Mouse (Mus musculus) neural tube, embryonic 13.5 days (tissue): ENCODE measurements around the gene Adk. TPM values are rescaled to one million over a fixed set of nuclear protein-coding genes. Genes with fewer than 3 reads are reported as not detected.

Experiments used
- ATAC-seq: fragments of 200-750 bp; cut with Nextera tagmentation; 2 replicates; pipeline ENCODE4 v1.8.0; 2017; ENCODE audit warnings: low read depth, mild to moderate bottlenecking, moderate TSS enrichment, moderate library complexity
- H3K27ac ChIP-seq: fragments of 300-500 bp; sonication (generic); replicated peaks from 2 replicates; pipeline ENCODE4 v1.5.1; 2015; ENCODE audit warnings: moderate library complexity, mild to moderate bottlenecking, inconsistent platforms
- H3K27me3 ChIP-seq: fragments of 300-500 bp; sonication (generic); 2 replicates; pipeline ENCODE4 v1.6.1; 2015; ENCODE audit warnings: mild to moderate bottlenecking, inconsistent platforms
- H3K36me3 ChIP-seq: fragments of 300-500 bp; sonication (generic); 2 replicates; pipeline ENCODE4 v1.6.1; 2015; ENCODE audit warnings: mild to moderate bottlenecking, inconsistent platforms
- H3K4me1 ChIP-seq: fragments of 300-500 bp; sonication (generic); replicated peaks from 2 replicates; pipeline ENCODE4 v1.6.1; 2015; ENCODE audit warnings: inconsistent platforms
- H3K4me2 ChIP-seq: fragments of 300-500 bp; sonication (generic); 2 replicates; pipeline ENCODE4 v1.6.1; 2015; ENCODE audit warnings: inconsistent platforms, mild to moderate bottlenecking, moderate library complexity
- H3K4me3 ChIP-seq: fragments of 300-500 bp; sonication (generic); 2 replicates; pipeline ENCODE4 v1.5.1; 2015; ENCODE audit warnings: mild to moderate bottlenecking, inconsistent platforms
- H3K9ac ChIP-seq: fragments of 300-500 bp; sonication (generic); 2 replicates; pipeline ENCODE4 v1.6.1; 2015; ENCODE audit warnings: moderate library complexity, mild to moderate bottlenecking, inconsistent platforms
- H3K9me3 ChIP-seq: fragments of 300-500 bp; sonication (generic); 2 replicates; pipeline ENCODE4 v1.6.1; 2016; ENCODE audit warnings: inconsistent platforms
- WGBS: fragments of 180-500 bp; shearing (Covaris S2); methylation state at CpG from one replicate; pipeline ENCODE4 v1.1.7; 2015; 5-methylcytosine and 5-hydroxymethylcytosine counted together
- polyA plus RNA-seq: library from polyadenylated mRNA; unstranded; fragments of >200 nt; fragmentation: Nextera tagmentation; extraction: Ambion mirVana; gene quantifications from 2 replicates; pipeline ENCODE4 v1.2.1, GENCODE M21; 2015

The Adk gene
- polyA plus RNA-seq, 1 experiment from 2014 or later: 39.0 TPM

GRCm38 (mm10) chr14:21110492-21110891 is 58.1 kb downstream of the Adk start:
- Histone ChIP-seq H3K36me3 (no peaks in the 10 kb centered on the region), H3K9ac (no peak overlapping the region), H3K4me2 (no peak overlapping the region), H3K27me3 (no peaks in the 10 kb centered on the region), H3K27ac (no peak overlapping the region), H3K4me3 (no peak overlapping the region), H3K4me1 (no peaks in the 10 kb centered on the region), H3K9me3 (no peaks in the 10 kb centered on the region)
- no peak for ATAC-seq
- 86% methylated on average over 4 of the region's 4 CpGs for WGBS

- H3K36me3 ChIP-seq: no peaks in the 10 kb centered on the region
- H3K9ac ChIP-seq: no peak overlapping the region
- no peaks in the 10 kb centered on the region for H3K4me1 ChIP-seq
- ATAC-seq: no peak
- no peak overlapping the region for H3K4me2 ChIP-seq
- H3K27me3 ChIP-seq: no peaks in the 10 kb centered on the region
- H3K27ac ChIP-seq: no peak overlapping the region
- no peaks in the 10 kb centered on the region for H3K9me3 ChIP-seq
- H3K4me3 ChIP-seq: no peak overlapping the region
- 80% methylated on average over 1 of the region's 1 CpGs for WGBS
These were observed 59.1 kb downstream of the Adk start for GRCm38 (mm10) chr14:21111500-21111899.

- ATAC-seq: no peak
- no peaks in the 10 kb centered on the region for H3K4me1 ChIP-seq
- H3K27me3 ChIP-seq: no peaks in the 10 kb centered on the region
- no peak overlapping the region for H3K4me3 ChIP-seq
- H3K4me2 ChIP-seq: no peak overlapping the region
- H3K36me3 ChIP-seq: no peaks in the 10 kb centered on the region
- no peak overlapping the region for H3K9ac ChIP-seq
- WGBS: 82% methylated on average over 5 of the region's 5 CpGs
- H3K27ac ChIP-seq: no peak overlapping the region
- H3K9me3 ChIP-seq: no peaks in the 10 kb centered on the region
These were observed 59.8 kb downstream of the Adk start for GRCm38 (mm10) chr14:21112174-21112573.

- Histone ChIP-seq H3K36me3 (no peaks in the 10 kb centered on the region), H3K27ac (no peak overlapping the region), H3K27me3 (no peaks in the 10 kb centered on the region), H3K9ac (no peak overlapping the region), H3K4me2 (no peak overlapping the region), H3K4me1 (no peaks in the 10 kb centered on the region), H3K9me3 (no peaks in the 10 kb centered on the region), H3K4me3 (no peak overlapping the region)
- 86% methylated on average over 6 of the region's 6 CpGs for WGBS
- ATAC-seq: no peak
These were observed 60.4 kb downstream of the Adk start for GRCm38 (mm10) chr14:21112742-21113141.

- Histone ChIP-seq H3K4me1 (no peaks in the 10 kb centered on the region), H3K4me3 (no peak overlapping the region), H3K9ac (no peak overlapping the region), H3K9me3 (no peaks in the 10 kb centered on the region), H3K4me2 (no peak overlapping the region), H3K36me3 (no peaks in the 10 kb centered on the region), H3K27ac (no peak overlapping the region), H3K27me3 (no peaks in the 10 kb centered on the region)
- no peak for ATAC-seq
These were observed 62.0 kb downstream of the Adk start for GRCm38 (mm10) chr14:21114339-21114738.

GRCm38 (mm10) chr14:21115318-21115717 is 62.9 kb downstream of the Adk start:
- Histone ChIP-seq H3K4me1 (no peaks in the 10 kb centered on the region), H3K36me3 (no peaks in the 10 kb centered on the region), H3K9me3 (no peaks in the 10 kb centered on the region), H3K4me3 (no peak overlapping the region), H3K27me3 (no peaks in the 10 kb centered on the region), H3K4me2 (no peak overlapping the region), H3K9ac (no peak overlapping the region), H3K27ac (no peak overlapping the region)
- 28% methylated on average over 4 of the region's 4 CpGs for whole genome bisulfite sequencing
- ATAC-seq: no peak

- ATAC-seq: 0 out of 2 replicates have a peak, but pooled peaks have one; percentile 27
- Histone ChIP-seq H3K36me3 (no peaks in the 10 kb centered on the region), H3K9ac (no peak overlapping the region), H3K27me3 (no peaks in the 10 kb centered on the region), H3K4me2 (no peak overlapping the region), H3K27ac (no peak overlapping the region), H3K4me1 (no peaks in the 10 kb centered on the region), H3K9me3 (no peaks in the 10 kb centered on the region), H3K4me3 (no peak overlapping the region)
- WGBS: 71% methylated on average over 3 of the region's 3 CpGs
These were observed 63.6 kb downstream of the Adk start for GRCm38 (mm10) chr14:21115888-21116460.

GRCm38 (mm10) chr14:21118095-21118494 is 65.7 kb downstream of the Adk start:
- Histone ChIP-seq H3K9ac (no peak overlapping the region; the same call in 1 of the 2 replicates), H3K27me3 (no peaks in the 10 kb centered on the region), H3K9me3 (no peaks in the 10 kb centered on the region), H3K4me3 (no peak overlapping the region), H3K36me3 (no peaks in the 10 kb centered on the region), H3K4me2 (no peak overlapping the region), H3K4me1 (no peaks in the 10 kb centered on the region), H3K27ac (no peak overlapping the region)
- ATAC-seq: no peak
- 83% methylated on average over 4 of the region's 4 CpGs for WGBS

- no peaks in the 10 kb centered on the region for H3K27me3 ChIP-seq
- no peak overlapping the region for H3K27ac ChIP-seq
- H3K4me3 ChIP-seq: no peak overlapping the region
- WGBS: 87% methylated on average over 9 of the region's 9 CpGs
- no peaks in the 10 kb centered on the region for H3K9me3 ChIP-seq
- no peak overlapping the region for H3K9ac ChIP-seq
- H3K36me3 ChIP-seq: no peaks in the 10 kb centered on the region
- no peak overlapping the region for H3K4me2 ChIP-seq
- no peak for ATAC-seq
- no peaks in the 10 kb centered on the region for H3K4me1 ChIP-seq
These were observed 67.4 kb downstream of the Adk start for GRCm38 (mm10) chr14:21119653-21120313.

GRCm38 (mm10) chr14:21120473-21120872 is 68.1 kb downstream of the Adk start:
- no peak for ATAC-seq
- no peak overlapping the region for H3K4me3 ChIP-seq
- no peaks in the 10 kb centered on the region for H3K4me1 ChIP-seq
- no peak overlapping the region for H3K27ac ChIP-seq
- H3K36me3 ChIP-seq: no peaks in the 10 kb centered on the region
- no peak overlapping the region for H3K4me2 ChIP-seq
- H3K9ac ChIP-seq: no peak overlapping the region
- H3K9me3 ChIP-seq: no peaks in the 10 kb centered on the region
- 52% methylated on average over 3 of the region's 3 CpGs for whole genome bisulfite sequencing
- H3K27me3 ChIP-seq: no peaks in the 10 kb centered on the region

GRCm38 (mm10) chr14:21127215-21127614 is 74.8 kb downstream of the Adk start:
- 94% methylated on average over 6 of the region's 6 CpGs for WGBS
- Histone ChIP-seq H3K4me3 (no peak overlapping the region), H3K4me1 (no peaks in the 10 kb centered on the region), H3K9me3 (no peaks in the 10 kb centered on the region), H3K27ac (no peak overlapping the region), H3K4me2 (no peak overlapping the region), H3K9ac (no peak overlapping the region), H3K36me3 (no peaks in the 10 kb centered on the region), H3K27me3 (no peaks in the 10 kb centered on the region)
- no peak for ATAC-seq

GRCm38 (mm10) chr14:21136906-21137305 is 84.5 kb downstream of the Adk start:
- WGBS: 61% methylated on average over 1 of the region's 1 CpGs
- no peak overlapping the region for H3K4me2 ChIP-seq
- no peaks in the 10 kb centered on the region for H3K4me1 ChIP-seq
- no peaks in the 10 kb centered on the region for H3K9me3 ChIP-seq
- H3K27me3 ChIP-seq: no peaks in the 10 kb centered on the region
- H3K4me3 ChIP-seq: no peak overlapping the region
- H3K9ac ChIP-seq: no peak overlapping the region
- no peaks in the 10 kb centered on the region for H3K36me3 ChIP-seq
- no peak overlapping the region for H3K27ac ChIP-seq
- peak; percentile 53; the same call in 1 of the 2 replicates for ATAC-seq

GRCm38 (mm10) chr14:21142603-21143002 is 90.2 kb downstream of the Adk start:
- Histone ChIP-seq H3K9ac (no peak overlapping the region), H3K4me3 (no peak overlapping the region), H3K9me3 (no peaks in the 10 kb centered on the region), H3K36me3 (no peaks in the 10 kb centered on the region), H3K4me1 (no peaks in the 10 kb centered on the region), H3K4me2 (no peak overlapping the region), H3K27ac (no peak overlapping the region), H3K27me3 (no peaks in the 10 kb centered on the region)
- WGBS: 89% methylated on average over 1 of the region's 1 CpGs
- ATAC-seq: no peak
